Mouse (Mus musculus) liver, adult 2 months (tissue): ENCODE data around the gene Atp4b.

ENCODE experiments used
- CTCF ChIP-seq: fragments of 200-500 bp; IDR thresholded peaks from 2 replicates; pipeline ENCODE4 v1.5.1; 2011; ENCODE audit warnings: low read depth, low read length, control low read depth
- POLR2A ChIP-seq: fragments of 200-500 bp; IDR thresholded peaks from 2 replicates; pipeline ENCODE4 v1.6.1; 2011; ENCODE audit warnings: low read length, control low read depth; ENCODE audit not compliant: insufficient read depth; ENCODE audit errors: extremely low read depth

DNA sequence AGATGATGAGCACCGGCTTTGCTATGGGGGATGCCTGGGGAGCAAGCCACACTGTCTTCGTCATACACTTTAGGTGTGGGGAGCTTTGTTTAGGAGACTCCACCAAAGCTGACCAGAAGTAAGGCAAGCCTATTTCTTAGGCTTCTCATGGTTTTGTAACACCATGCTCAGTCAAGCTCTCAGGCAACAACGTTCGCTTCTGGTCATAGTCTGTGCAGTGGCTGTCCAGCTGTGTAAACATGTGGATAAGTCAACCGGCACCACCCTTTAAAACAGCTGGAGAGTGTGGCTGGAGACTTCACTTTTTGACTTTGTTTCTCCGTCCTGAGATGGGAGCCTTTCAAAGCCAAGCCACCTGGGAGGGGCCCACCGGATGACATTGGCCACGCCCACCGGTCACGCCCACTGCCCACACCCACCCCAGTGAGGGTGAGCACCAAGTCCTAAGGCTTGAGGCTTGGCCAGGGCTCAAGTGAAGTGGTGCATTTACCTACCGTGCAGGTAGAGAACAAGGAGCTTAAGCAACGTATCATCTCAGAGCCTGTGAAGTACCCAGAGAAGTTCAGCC lies 17.3 kb upstream of the Atp4b start:
- TF ChIP-seq CTCF (no peak), POLR2A (no peak)
